Mouse (Mus musculus) adrenal gland (tissue): ENCODE results near the gene Gm21454.
"Not testable (repeated sequence)": the region's sequence is repeated elsewhere in the genome, so short reads cannot be mapped to it uniquely, and the experiment has no call there.

Source experiments
- intact Hi-C: fragments of 180-260 bp; cut with DNase I; formaldehyde crosslinking; loops from one replicate; pipeline ENCODE4 v1.15.1; 2025
- long read RNA-seq, 2 experiments: library from polyadenylated mRNA; unstranded; transcript quantifications; one replicate each; pipeline ENCODE4 v2.0.0; 2020; ENCODE audit warnings: borderline replicate concordance in 1 of 2; ENCODE audit not compliant: insufficient replicate concordance in 1 of 2

Gm21454 gene
- long read RNA-seq, experiment 1, result 0 reads
- long read RNA-seq, experiment 2, partial matches to known transcripts, result 0 of 1 reads
- long read RNA-seq, experiment 2, other reads (novel, unspliced or antisense), result 1 of 1 reads

GRCm38 (mm10) chrY:13252091-13252490 is at the start of gene Gm21454, which contains the start of gene Gm21440:
Gene Gm21454, plus strand, starts transcription at chrY:13252442.
Gene Gm21440, plus strand, starts transcription at chrY:13252391.
- intact Hi-C loops, result not testable (repeated sequence)

- intact Hi-C loops, result not testable (repeated sequence)
Observed at GRCm38 (mm10) chrY:13223828-13224227, 28.4 kb upstream of the Gm21454 start, which contains the start of gene Gm21828. Gene Gm21828, minus strand, starts transcription at chrY:13223928.

GRCm38 (mm10) chrY:13348963-13349362 is 96.7 kb downstream of the Gm21454 start, which contains the start of gene Gm21725:
Gene Gm21725, minus strand, starts transcription at chrY:13349063.
- intact Hi-C loops, result not testable (repeated sequence)
